Mouse (Mus musculus): Measurements from ENCODE around the gene Olfr1277.

GRCm38 (mm10) chr2:111300374-111300773, 26.5 kb upstream of the Olfr1277 start, which contains the start of gene Olfr1279:
- TF ChIP-seq MAFK (IDR thresholded peaks at IDR 0.05; ENCODE audit: insufficient read depth, low read depth, low read length) (no peak), ZC3H11A (IDR thresholded peaks at IDR 0.05; ENCODE audit: borderline replicate concordance, low read depth, low read length) (no peak), CHD2 (IDR thresholded peaks at IDR 0.05; ENCODE audit: low read depth, low read length) (no peak), ZNF384 (IDR thresholded peaks at IDR 0.05; ENCODE audit: low read depth, low read length) (no peak), HCFC1 (IDR thresholded peaks at IDR 0.05; ENCODE audit: borderline replicate concordance, insufficient read depth, low read length) (no peak)

Measured in ES-E14 (cell line).